In genomic region chr4:45689991-45690916, GRCm38 (mm10) we compare ENCODE assay signal across 12 mouse cellular contexts.
DNase-seq lines count a peak whose midpoint lies in the region; ATAC-seq lines count a peak whose summit lies in the region.
"Had no signal": no experiment of that assay in that cellular context is flagged by ENCODE, and none has a peak within 500 bp of the region (broad histone marks: within the 10 kb centered on the region; RNA-seq: fewer than 3 reads in every experiment).

No protein-coding gene starts in this region.

- DNase-seq in heart, adult 18-20 months, result no peak
- DNase-seq in cerebellum, adult 11 months, result peak; percentile 36
- peak; percentile 19 to 21 for DNase-seq in layer of hippocampus, postnatal 36 days
- DNase-seq in adrenal gland, postnatal 10 days, result no peak
- DNase-seq in left cerebral cortex, postnatal 36 days (ENCODE audit: low spot score in 2 of 2), result no peak
- DNase-seq in liver, result no peak
- DNase-seq: adrenal gland, adult 2 months; kidney, postnatal 14 days; lung, postnatal 14 days had no signal

- no peak overlapping the region for H3K4me2 ChIP-seq in heart, embryonic 13.5 days
- H3K4me2 ChIP-seq in forebrain, embryonic 15.5 days (replicated peaks), result 0 out of 2 replicates have a peak overlapping the region, but pooled peaks have one; percentile 5
- H3K4me2 ChIP-seq: stomach, embryonic 15.5 days had no signal

- H3K27me3 ChIP-seq in heart, embryonic 13.5 days (replicated peaks), result peaks cover 6% of the 10 kb centered on the region
- H3K27me3 ChIP-seq in forebrain, embryonic 15.5 days, result no peaks in the 10 kb centered on the region
- H3K27me3 ChIP-seq: stomach, embryonic 15.5 days had no signal

- H3K27ac ChIP-seq in heart, embryonic 13.5 days (replicated peaks), result 0 out of 2 replicates have a peak overlapping the region, but pooled peaks have one; percentile 15
- H3K27ac ChIP-seq in forebrain, embryonic 15.5 days (replicated peaks), result peak overlapping the region; percentile 92
- H3K27ac ChIP-seq: stomach, embryonic 15.5 days had no signal

- H3K9ac ChIP-seq in heart, embryonic 13.5 days, result no peak overlapping the region
- no peak overlapping the region for H3K9ac ChIP-seq in forebrain, embryonic 15.5 days (replicated peaks)
- H3K9ac ChIP-seq: stomach, embryonic 15.5 days had no signal

- no peak overlapping the region for H3K4me3 ChIP-seq in heart, embryonic 13.5 days
- H3K4me3 ChIP-seq in forebrain, embryonic 15.5 days, result no peak overlapping the region
- H3K4me3 ChIP-seq: stomach, embryonic 15.5 days had no signal

- H3K4me1 ChIP-seq in heart, embryonic 13.5 days, result peaks cover 12% of the 10 kb centered on the region
- peaks cover 36% of the 10 kb centered on the region for H3K4me1 ChIP-seq in forebrain, embryonic 15.5 days
- H3K4me1 ChIP-seq: stomach, embryonic 15.5 days had no signal

- peaks cover 7% of the 10 kb centered on the region for H3K9me3 ChIP-seq in heart, embryonic 13.5 days
- no peaks in the 10 kb centered on the region for H3K9me3 ChIP-seq in forebrain, embryonic 15.5 days
- H3K9me3 ChIP-seq: stomach, embryonic 15.5 days had no signal

- intact Hi-C loops in left cerebral cortex, postnatal 36 days (cut with DNase I), result no loop called here

- ATAC-seq in heart, embryonic 13.5 days (ENCODE audit: extremely low read depth, insufficient number of reproducible peaks, low FRiP score, low TSS enrichment), result no peak
- ATAC-seq in forebrain, embryonic 15.5 days (replicated peaks), result peak; percentile 90

- WGBS in heart, embryonic 13.5 days, result 47% methylated on average over 12 of the region's 12 CpGs
- WGBS in forebrain, embryonic 15.5 days, result 26% methylated on average over 12 of the region's 12 CpGs

- no peaks in the 10 kb centered on the region for H3K36me3 ChIP-seq in heart, embryonic 13.5 days
- H3K36me3 ChIP-seq in forebrain, embryonic 15.5 days, result no peaks in the 10 kb centered on the region
- H3K36me3 ChIP-seq: stomach, embryonic 15.5 days had no signal

Comparison
In these comparisons a context has a peak if more than half of its experiments do, and no peak if none do; other contexts are left out.
1. DNase-seq: peak in cerebellum, adult 11 months (single experiment) and layer of hippocampus, postnatal 36 days (2 of 2); none in heart, adult 18-20 months (0 of 2), adrenal gland, postnatal 10 days (single experiment), left cerebral cortex, postnatal 36 days (0 of 2) and liver (single experiment).